Mouse (Mus musculus): Measurements from ENCODE around the gene Gpr1.
"Not testable (repeated sequence)": the region's sequence is repeated elsewhere in the genome, so short reads cannot be mapped to it uniquely, and the experiment has no call there.

Gene Gpr1

GRCm38 (mm10) chr1:63180122-63180521 is 34.2 kb downstream of the Gpr1 start:
- no peak for DNase-seq (ENCODE audit: low spot score)

- DNase-seq (ENCODE audit: low spot score): no peak
Measured at GRCm38 (mm10) chr1:63178308-63178707, 36.0 kb downstream of the Gpr1 start.

DNA sequence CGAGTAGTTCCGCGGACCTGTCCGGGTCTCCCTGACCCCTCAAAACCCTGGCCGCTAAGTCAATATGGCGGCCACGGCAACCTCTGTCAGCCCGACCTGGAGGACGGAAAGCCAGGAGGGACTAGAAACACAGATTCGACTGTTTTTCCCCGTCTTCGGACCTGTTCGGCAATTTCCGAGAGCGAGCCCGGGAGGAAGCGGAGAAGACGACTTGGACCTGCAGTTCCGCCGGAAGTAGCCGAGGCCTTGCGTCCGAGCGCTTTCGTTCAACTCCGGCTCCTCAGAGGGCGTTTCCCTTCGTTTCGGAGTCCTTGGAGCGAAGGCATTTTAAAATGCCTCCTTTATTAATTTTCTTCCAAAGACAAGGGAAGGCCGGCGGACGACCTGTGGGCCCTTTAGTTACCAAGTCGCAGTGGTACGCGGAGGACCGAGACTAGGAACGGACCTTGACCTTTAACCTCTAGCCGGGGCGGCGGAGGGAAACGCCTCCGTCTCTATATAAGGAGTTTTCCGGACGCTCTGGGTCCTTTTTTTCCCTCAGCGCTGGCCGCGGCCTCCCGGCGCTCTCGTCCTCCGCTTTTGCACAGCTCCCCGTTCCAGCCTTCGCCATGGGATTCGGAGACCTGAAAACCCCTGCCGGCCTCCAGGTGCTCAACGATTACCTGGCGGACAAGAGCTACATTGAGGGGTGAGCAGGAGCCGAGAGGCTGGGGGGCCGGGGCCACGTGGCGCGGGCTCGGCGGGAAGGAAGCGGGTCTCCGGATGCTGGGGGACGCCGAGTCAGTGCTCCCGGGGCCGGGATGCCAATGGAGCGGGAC is 37.5 kb downstream of the Gpr1 start, which contains the start of the genes Eef1b2 and Ndufs1:
TSS of gene Eef1b2 (plus strand) at position 222 of the 818 bp plus-strand sequence.
TSS of gene Ndufs1 (minus strand) at position 230 of the 818 bp plus-strand sequence.
- DNase-seq (ENCODE audit: low spot score): peak; percentile 94

DNA sequence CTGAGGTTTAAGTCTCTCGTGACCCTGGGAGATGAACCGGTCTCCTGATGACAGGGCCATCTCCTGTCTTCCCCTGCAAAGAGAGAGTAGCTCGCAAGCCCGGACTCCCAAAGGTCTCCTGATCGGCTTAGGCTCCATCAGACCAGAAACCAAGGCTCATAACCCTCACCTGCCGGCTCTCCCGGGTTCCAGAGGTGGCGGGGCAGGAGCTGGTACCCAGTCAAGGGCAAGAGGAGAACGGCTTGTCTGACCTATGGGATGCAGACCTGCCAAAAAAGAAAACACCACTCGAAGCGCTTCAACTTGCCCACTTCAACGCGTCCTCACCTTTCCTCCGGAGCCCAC is 38.1 kb downstream of the Gpr1 start:
- no peak for DNase-seq (ENCODE audit: low spot score)

- DNase-seq (ENCODE audit: low spot score): no peak
Measured at GRCm38 (mm10) chr1:63175853-63176252, 38.5 kb downstream of the Gpr1 start.

DNA sequence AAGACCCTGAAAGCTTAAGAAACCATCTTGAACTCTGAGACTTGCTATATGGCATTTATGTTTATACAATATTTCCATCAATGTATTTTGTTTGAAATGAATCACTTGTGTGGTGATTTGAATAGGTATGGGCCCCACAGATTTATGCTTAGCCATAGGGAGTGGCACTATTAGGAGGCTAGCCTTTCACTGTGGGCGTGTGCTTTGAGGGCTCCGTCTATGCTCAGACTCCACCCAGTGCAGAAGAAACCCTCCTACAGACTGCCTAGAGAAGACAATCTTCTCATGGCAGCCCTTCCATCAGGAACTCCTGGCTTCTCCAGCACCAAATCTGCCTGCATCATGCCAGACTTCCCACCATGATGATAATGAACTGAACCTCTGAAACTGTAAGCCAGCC is 45.7 kb downstream of the Gpr1 start:
- no peak for DNase-seq (ENCODE audit: low spot score)

GRCm38 (mm10) chr1:63140231-63140630 is 74.1 kb downstream of the Gpr1 start:
- DNase-seq (ENCODE audit: low spot score): no peak

- DNase-seq (ENCODE audit: low spot score): not testable (repeated sequence)
Measured at GRCm38 (mm10) chr1:63138586-63138985, 75.8 kb downstream of the Gpr1 start.

- no peak for DNase-seq (ENCODE audit: low spot score)
Measured at GRCm38 (mm10) chr1:63137971-63138370, 76.4 kb downstream of the Gpr1 start.

DNA sequence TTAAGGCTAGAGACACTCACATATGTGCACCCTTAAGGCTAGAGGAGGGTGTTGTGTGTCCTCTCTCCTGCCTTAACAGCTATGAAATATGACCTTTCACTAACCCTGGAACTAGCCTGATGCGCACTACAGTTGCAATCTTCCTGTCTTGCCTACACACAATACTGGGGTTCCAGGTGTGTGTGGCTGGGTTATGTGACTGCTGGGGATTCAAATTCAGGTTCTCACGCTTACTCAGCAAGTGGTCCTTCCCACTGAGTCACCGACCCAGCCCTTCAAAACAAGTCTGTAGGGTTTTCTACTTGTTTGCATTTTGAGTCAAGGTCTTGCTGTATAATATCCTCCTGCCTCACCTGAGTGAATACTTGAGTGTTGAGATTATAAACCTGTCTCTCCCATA is 79.8 kb downstream of the Gpr1 start:
- DNase-seq (ENCODE audit: low spot score): no peak

All from layer of hippocampus, adult 9-10 months (tissue).